Mouse (Mus musculus) stomach, postnatal 0 days (tissue): ENCODE data around the gene Tas2r119. TPM values are rescaled to one million over a fixed set of nuclear protein-coding genes. Genes with fewer than 3 reads are reported as not detected.

Experiments
- ATAC-seq: fragments of 200-750 bp; cut with Nextera tagmentation; 2 replicates; pipeline ENCODE4 v1.8.0; 2017; ENCODE audit not compliant: low FRiP score, low TSS enrichment
- DNase-seq: peaks from one replicate; pipeline ENCODE4 v3.0.0-alpha.2; 2016; ENCODE audit warnings: low spot score
- H3K27ac ChIP-seq: fragments of 300-500 bp; sonication (generic); replicated peaks from 2 replicates; pipeline ENCODE4 v1.5.1; 2014; ENCODE audit warnings: mild to moderate bottlenecking, control low read depth
- H3K27me3 ChIP-seq: fragments of 300-500 bp; sonication (generic); 2 replicates; pipeline ENCODE4 v1.6.1; 2014; ENCODE audit warnings: low read length; ENCODE audit not compliant: control insufficient read depth, insufficient read depth
- H3K36me3 ChIP-seq: fragments of 300-500 bp; sonication (generic); 2 replicates; pipeline ENCODE4 v1.6.1; 2014; ENCODE audit warnings: low read length, mixed read lengths; ENCODE audit not compliant: control insufficient read depth, insufficient read depth
- H3K4me1 ChIP-seq: fragments of 300-500 bp; sonication (generic); replicated peaks from 2 replicates; pipeline ENCODE4 v1.6.1; 2014; ENCODE audit warnings: antibody characterized with exemption; ENCODE audit not compliant: control insufficient read depth, insufficient read depth
- H3K4me2 ChIP-seq: fragments of 300-500 bp; sonication (generic); replicated peaks from 2 replicates; pipeline ENCODE4 v1.6.1; 2014; ENCODE audit warnings: low read depth, mild to moderate bottlenecking, control low read depth, moderate library complexity
- H3K4me3 ChIP-seq: fragments of 300-500 bp; sonication (generic); 2 replicates; pipeline ENCODE4 v1.5.1; 2014; ENCODE audit warnings: low read depth, low read length, control low read depth
- H3K9ac ChIP-seq: fragments of 300-500 bp; sonication (generic); 2 replicates; pipeline ENCODE4 v1.6.1; 2014; ENCODE audit warnings: mild to moderate bottlenecking, low read length, control low read depth, mixed read lengths
- H3K9me3 ChIP-seq: fragments of 300-500 bp; sonication (generic); 2 replicates; pipeline ENCODE4 v1.6.1; 2016; ENCODE audit warnings: low read length; ENCODE audit not compliant: control insufficient read depth
- CTCF ChIP-seq: IDR thresholded peaks from 2 replicates; pipeline ENCODE4 v1.5.1; 2016; ENCODE audit warnings: antibody characterized with exemption, low read depth, mild to moderate bottlenecking, moderate library complexity
- EP300 ChIP-seq: optimal IDR thresholded peaks from 2 replicates; pipeline ENCODE3; 2016; ENCODE audit warnings: antibody characterized with exemption
- WGBS: fragments of 180-500 bp; shearing (Covaris S2); extraction: QIAGEN DNeasy Blood & Tissue Kit; methylation state at CpG from one replicate; pipeline ENCODE4 v1.1.7; 2014; 5-methylcytosine and 5-hydroxymethylcytosine counted together
- polyA plus RNA-seq: library from polyadenylated mRNA; unstranded; fragments of >200 nt; fragmentation: Nextera tagmentation; extraction: Ambion mirVana; gene quantifications from 2 replicates; pipeline ENCODE4 v1.2.1, GENCODE M21; 2015

Tas2r119 gene
- polyA plus RNA-seq, 1 experiment from 2014 or later: not detected

GRCm38 (mm10) chr15:32156126-32156525 lies 21.0 kb upstream of the Tas2r119 start:
- Histone ChIP-seq H3K36me3 (no peaks in the 10 kb centered on the region), H3K27me3 (no peaks in the 10 kb centered on the region), H3K4me3 (no peak overlapping the region), H3K9ac (no peak overlapping the region), H3K4me2 (no peak overlapping the region), H3K4me1 (no peaks in the 10 kb centered on the region), H3K27ac (no peak overlapping the region), H3K9me3 (no peaks in the 10 kb centered on the region)
- WGBS: 80% methylated on average over 5 of the region's 5 CpGs
- DNase-seq: no peak
- no peak for TF ChIP-seq CTCF
- no peak for TF ChIP-seq EP300
- ATAC-seq: no peak

GRCm38 (mm10) chr15:32160281-32160680 lies 16.8 kb upstream of the Tas2r119 start:
- TF ChIP-seq EP300 (no peak), CTCF (no peak)
- no peak for DNase-seq
- H3K4me2 ChIP-seq: no peak overlapping the region

GRCm38 (mm10) chr15:32171764-32172163 lies 5.3 kb upstream of the Tas2r119 start:
- no peak for TF ChIP-seq CTCF
- no peak for TF ChIP-seq EP300
- no peaks in the 10 kb centered on the region for H3K9me3 ChIP-seq

More at GRCm38 (mm10) chr15:32160281-32160680, 16.8 kb upstream of the Tas2r119 start:
- Histone ChIP-seq H3K4me1 (no peaks in the 10 kb centered on the region), H3K9ac (no peak overlapping the region), H3K36me3 (no peaks in the 10 kb centered on the region), H3K27me3 (no peaks in the 10 kb centered on the region), H3K27ac (no peak overlapping the region), H3K4me3 (no peak overlapping the region), H3K9me3 (no peaks in the 10 kb centered on the region)
- ATAC-seq: no peak

GRCm38 (mm10) chr15:32172175-32172987 lies 4.7 kb upstream of the Tas2r119 start:
- ATAC-seq (no peak), DNase-seq (no peak)
- Histone ChIP-seq H3K4me3 (no peak overlapping the region), H3K9ac (no peak overlapping the region), H3K4me1 (no peaks in the 10 kb centered on the region), H3K4me2 (no peak overlapping the region), H3K27me3 (no peaks in the 10 kb centered on the region), H3K9me3 (no peaks in the 10 kb centered on the region), H3K36me3 (no peaks in the 10 kb centered on the region), H3K27ac (no peak overlapping the region)
- 74% methylated on average over 9 of the region's 9 CpGs for WGBS
- TF ChIP-seq EP300: no peak
- no peak for TF ChIP-seq CTCF

More at GRCm38 (mm10) chr15:32171764-32172163, 5.3 kb upstream of the Tas2r119 start:
- no peak overlapping the region for H3K4me2 ChIP-seq
- ATAC-seq (no peak), DNase-seq (no peak)
- H3K4me1 ChIP-seq: no peaks in the 10 kb centered on the region
- H3K27me3 ChIP-seq: no peaks in the 10 kb centered on the region
- no peak overlapping the region for H3K9ac ChIP-seq
- 60% methylated on average over 6 of the region's 6 CpGs for WGBS
- no peak overlapping the region for H3K4me3 ChIP-seq
- H3K27ac ChIP-seq: no peak overlapping the region
- no peaks in the 10 kb centered on the region for H3K36me3 ChIP-seq

GRCm38 (mm10) chr15:32172988-32173329 lies 4.1 kb upstream of the Tas2r119 start:
- H3K9ac ChIP-seq: no peak overlapping the region
- ATAC-seq (no peak), DNase-seq (no peak)
- no peak overlapping the region for H3K4me2 ChIP-seq
- TF ChIP-seq EP300 (no peak), CTCF (no peak)
- no peak overlapping the region for H3K4me3 ChIP-seq
- H3K4me1 ChIP-seq: no peaks in the 10 kb centered on the region
- H3K9me3 ChIP-seq: no peaks in the 10 kb centered on the region
- WGBS: 80% methylated on average over 2 of the region's 2 CpGs
- no peak overlapping the region for H3K27ac ChIP-seq
- no peaks in the 10 kb centered on the region for H3K36me3 ChIP-seq
- no peaks in the 10 kb centered on the region for H3K27me3 ChIP-seq

- H3K4me3 ChIP-seq: no peak overlapping the region
- no peak overlapping the region for H3K27ac ChIP-seq
- H3K4me1 ChIP-seq: no peaks in the 10 kb centered on the region
- WGBS: 88% methylated on average over 1 of the region's 1 CpGs
- no peak overlapping the region for H3K9ac ChIP-seq
- DNase-seq (no peak), ATAC-seq (no peak)
- TF ChIP-seq CTCF: no peak
- no peak for TF ChIP-seq EP300
- H3K9me3 ChIP-seq: no peaks in the 10 kb centered on the region
- H3K27me3 ChIP-seq: no peaks in the 10 kb centered on the region
- H3K36me3 ChIP-seq: no peaks in the 10 kb centered on the region
- no peak overlapping the region for H3K4me2 ChIP-seq
Observed at GRCm38 (mm10) chr15:32180010-32180725, 3.1 kb downstream of the Tas2r119 start.
